Mouse (Mus musculus) hindbrain, embryonic 14.5 days (tissue): ENCODE data around the gene Uchl1. TPM values are rescaled to one million over a fixed set of nuclear protein-coding genes. Genes with fewer than 3 reads are reported as not detected.
A peak's percentile ranks its signal among the peaks of the same experiment; 100 is the strongest.

Source experiments
- ATAC-seq: fragments of 200-750 bp; cut with Nextera tagmentation; 2 replicates; pipeline ENCODE4 v1.8.0; 2017; ENCODE audit warnings: moderate number of reproducible peaks, mild to moderate bottlenecking, moderate TSS enrichment, moderate library complexity; ENCODE audit not compliant: low FRiP score
- DNase-seq: peaks from one replicate; pipeline ENCODE4 v3.0.0-alpha.2; 2015; ENCODE audit warnings: low spot score
- H3K27ac ChIP-seq: fragments of 300-500 bp; sonication (generic); 2 replicates; pipeline ENCODE4 v1.5.1; 2014; ENCODE audit warnings: mild to moderate bottlenecking, moderate library complexity
- H3K27me3 ChIP-seq: fragments of 300-500 bp; sonication (generic); 2 replicates; pipeline ENCODE4 v1.6.1; 2014; ENCODE audit warnings: mild to moderate bottlenecking, low read length, mixed read lengths; ENCODE audit not compliant: control insufficient read depth, insufficient read depth
- H3K36me3 ChIP-seq: fragments of 300-500 bp; sonication (generic); replicated peaks from 2 replicates; pipeline ENCODE4 v1.6.1; 2014; ENCODE audit not compliant: control insufficient read depth, insufficient read depth
- H3K4me1 ChIP-seq: fragments of 300-500 bp; sonication (generic); replicated peaks from 2 replicates; pipeline ENCODE4 v1.6.1; 2014; ENCODE audit warnings: antibody characterized with exemption, low read length, mixed read lengths; ENCODE audit not compliant: control insufficient read depth, insufficient read depth
- H3K4me2 ChIP-seq: fragments of 300-500 bp; sonication (generic); replicated peaks from 2 replicates; pipeline ENCODE4 v1.6.1; 2014; ENCODE audit warnings: mild to moderate bottlenecking, moderate library complexity
- H3K4me3 ChIP-seq: fragments of 300-500 bp; sonication (generic); replicated peaks from 2 replicates; pipeline ENCODE4 v1.5.1; 2014; ENCODE audit warnings: mild to moderate bottlenecking, low read length
- H3K9ac ChIP-seq: fragments of 300-500 bp; sonication (generic); 2 replicates; pipeline ENCODE4 v1.6.1; 2014
- H3K9me3 ChIP-seq: fragments of 300-500 bp; sonication (generic); 2 replicates; pipeline ENCODE4 v1.6.1; 2016; ENCODE audit warnings: low read length; ENCODE audit not compliant: control insufficient read depth
- WGBS: fragments of 180-500 bp; shearing (Covaris S2); extraction: QIAGEN DNeasy Blood & Tissue Kit; methylation state at CpG from one replicate; pipeline ENCODE4 v1.1.7; 2014; 5-methylcytosine and 5-hydroxymethylcytosine counted together
- polyA plus RNA-seq: library from polyadenylated mRNA; unstranded; fragments of >200 nt; fragmentation: Nextera tagmentation; extraction: Ambion mirVana; gene quantifications from 2 replicates; pipeline ENCODE4 v1.2.1, GENCODE M21; 2014

Uchl1 gene
- polyA plus RNA-seq, 1 experiment from 2014 or later, result 1,396 TPM

GRCm38 (mm10) chr5:66677411-66678345 is 1.8 kb downstream of the Uchl1 start:
- peak overlapping the region; percentile 71 for H3K4me3 ChIP-seq
- H3K4me1 ChIP-seq, result peaks cover 19% of the 10 kb centered on the region
- no peak overlapping the region for H3K27ac ChIP-seq
- peak overlapping the region; percentile 82 for H3K9ac ChIP-seq
- no peaks in the 10 kb centered on the region for H3K9me3 ChIP-seq
- ATAC-seq (no peak), DNase-seq (no peak)
- 60% methylated on average over 21 of the region's 21 CpGs for WGBS
- peak overlapping the region; percentile 63 for H3K4me2 ChIP-seq
- peaks cover 39% of the 10 kb centered on the region for H3K36me3 ChIP-seq
- 0 out of 2 replicates have a peak, but pooled peaks cover 3% of the 10 kb centered on the region for H3K27me3 ChIP-seq

DNA sequence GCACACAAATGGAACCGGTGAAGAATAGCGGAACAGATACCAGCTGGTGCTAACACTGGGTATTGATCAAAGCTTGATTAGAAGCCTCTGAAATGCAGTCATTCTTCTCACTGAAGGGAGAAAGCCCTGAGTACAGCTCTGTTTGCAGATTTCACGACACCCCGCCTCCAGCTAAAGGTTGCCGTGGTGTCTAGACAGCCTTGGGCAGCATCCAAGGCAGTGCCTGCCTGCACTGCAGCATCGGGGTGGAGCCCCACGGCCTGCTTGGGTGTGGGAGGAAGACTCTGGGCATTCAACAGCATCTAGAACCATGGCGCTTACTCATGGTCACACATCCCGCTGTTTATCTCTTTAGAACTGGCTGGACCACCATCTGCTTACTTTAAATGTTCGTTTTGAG is 3.3 kb downstream of the Uchl1 start:
- ATAC-seq (no peak), DNase-seq (no peak)
- Histone ChIP-seq H3K4me3 (peak overlapping the region; percentile 71), H3K4me2 (peak overlapping the region; percentile 63), H3K4me1 (peaks cover 19% of the 10 kb centered on the region), H3K9ac (peak overlapping the region; percentile 82), H3K9me3 (no peaks in the 10 kb centered on the region), H3K27me3 (no peaks in the 10 kb centered on the region), H3K36me3 (peaks cover 55% of the 10 kb centered on the region), H3K27ac (no peak overlapping the region)
- 40% methylated on average over 10 of the region's 10 CpGs for WGBS

DNA sequence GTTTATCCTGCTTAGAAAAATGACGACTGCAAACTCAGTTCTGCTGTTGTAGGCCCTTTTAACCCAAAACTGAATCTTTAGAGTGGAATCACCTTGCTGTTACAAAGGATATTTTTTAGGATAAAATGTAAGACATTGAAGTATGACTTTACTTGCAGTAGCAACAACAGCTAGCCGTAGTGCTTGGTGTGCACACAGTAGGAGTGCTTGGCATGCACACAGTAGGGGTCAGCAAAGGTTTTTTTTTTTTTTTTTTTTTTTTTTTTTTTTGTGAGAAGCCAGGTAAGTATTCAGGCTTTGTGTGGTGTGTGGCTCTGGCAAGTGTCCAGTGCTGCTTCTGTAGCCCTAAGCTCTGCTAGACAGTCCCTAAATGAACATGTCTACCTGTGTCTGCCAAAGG is 10.0 kb downstream of the Uchl1 start:
- Histone ChIP-seq H3K9me3 (no peaks in the 10 kb centered on the region), H3K4me3 (no peak overlapping the region), H3K27ac (no peak overlapping the region), H3K27me3 (no peaks in the 10 kb centered on the region), H3K4me2 (no peak overlapping the region), H3K9ac (no peak overlapping the region), H3K36me3 (peaks cover 96% of the 10 kb centered on the region), H3K4me1 (no peaks in the 10 kb centered on the region)
- no peak for ATAC-seq
- WGBS, result 90% methylated on average over 2 of the region's 2 CpGs
- no peak for DNase-seq

DNA sequence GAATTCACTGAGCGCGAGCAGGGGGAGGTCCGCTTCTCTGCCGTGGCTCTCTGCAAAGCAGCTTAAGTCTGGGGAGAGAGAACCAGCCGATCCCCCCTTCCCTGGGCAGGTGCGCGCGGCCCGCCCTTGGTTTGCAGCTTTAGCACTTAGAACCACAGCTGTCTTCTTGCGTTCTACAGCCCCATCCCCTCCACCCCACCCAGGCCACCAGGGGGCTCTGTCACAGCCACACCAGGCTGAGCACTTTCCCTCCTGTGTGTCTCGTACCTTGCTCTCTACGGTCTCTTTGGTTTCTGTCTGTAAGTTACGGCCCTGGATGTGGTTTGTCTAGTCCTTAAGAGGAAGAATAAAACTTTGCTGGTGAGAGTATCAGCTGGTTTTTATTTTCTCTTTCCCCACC is 11.0 kb downstream of the Uchl1 start:
- peaks cover 88% of the 10 kb centered on the region for H3K36me3 ChIP-seq
- H3K27me3 ChIP-seq, result no peaks in the 10 kb centered on the region
- DNase-seq, result no peak
- no peak overlapping the region for H3K27ac ChIP-seq
- ATAC-seq, result no peak
- H3K9me3 ChIP-seq, result no peaks in the 10 kb centered on the region
- no peak overlapping the region for H3K9ac ChIP-seq
- no peak overlapping the region for H3K4me2 ChIP-seq
- WGBS, result 88% methylated on average over 13 of the region's 13 CpGs
- no peaks in the 10 kb centered on the region for H3K4me1 ChIP-seq
- no peak overlapping the region for H3K4me3 ChIP-seq

- Histone ChIP-seq H3K27ac (no peak overlapping the region), H3K9ac (no peak overlapping the region), H3K27me3 (no peaks in the 10 kb centered on the region), H3K4me2 (no peak overlapping the region), H3K36me3 (peaks cover 80% of the 10 kb centered on the region), H3K9me3 (no peaks in the 10 kb centered on the region), H3K4me3 (no peak overlapping the region), H3K4me1 (no peaks in the 10 kb centered on the region)
- no peak for ATAC-seq
- no peak for DNase-seq
- WGBS, result 82% methylated on average over 9 of the region's 9 CpGs
Measured at GRCm38 (mm10) chr5:66687737-66688136, 11.8 kb downstream of the Uchl1 start.

DNA sequence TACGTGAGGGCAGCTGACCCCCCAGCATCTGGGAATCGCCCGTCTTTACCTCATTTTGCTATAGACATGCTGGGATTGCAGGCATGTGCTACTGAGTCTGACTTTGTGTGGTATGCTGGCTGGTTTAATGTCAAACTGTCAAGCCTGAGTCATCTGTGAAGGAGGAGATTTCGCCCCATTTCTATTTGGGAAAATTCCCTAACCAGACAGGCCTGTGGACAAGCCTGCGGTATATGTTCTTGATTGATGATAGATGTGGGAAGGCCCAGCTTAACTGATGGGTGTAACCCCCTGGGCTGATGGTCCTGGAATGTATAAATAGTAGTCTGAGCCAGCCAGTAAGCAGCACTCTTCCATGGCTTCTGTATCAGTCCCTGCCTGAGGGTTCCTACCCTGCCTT is 12.4 kb downstream of the Uchl1 start:
- Histone ChIP-seq H3K4me2 (no peak overlapping the region), H3K27ac (no peak overlapping the region), H3K4me3 (no peak overlapping the region), H3K27me3 (no peaks in the 10 kb centered on the region), H3K4me1 (no peaks in the 10 kb centered on the region), H3K36me3 (peaks cover 74% of the 10 kb centered on the region), H3K9me3 (no peaks in the 10 kb centered on the region), H3K9ac (no peak overlapping the region)
- ATAC-seq, result no peak
- 91% methylated on average over 5 of the region's 5 CpGs for WGBS
- no peak for DNase-seq

GRCm38 (mm10) chr5:66689796-66690195 is 13.9 kb downstream of the Uchl1 start:
- Histone ChIP-seq H3K4me2 (no peak overlapping the region), H3K4me3 (no peak overlapping the region), H3K27me3 (no peaks in the 10 kb centered on the region), H3K9ac (no peak overlapping the region), H3K27ac (no peak overlapping the region), H3K36me3 (peaks cover 59% of the 10 kb centered on the region), H3K4me1 (no peaks in the 10 kb centered on the region), H3K9me3 (no peaks in the 10 kb centered on the region)
- DNase-seq (no peak), ATAC-seq (no peak)
- 85% methylated on average over 9 of the region's 9 CpGs for WGBS

DNA sequence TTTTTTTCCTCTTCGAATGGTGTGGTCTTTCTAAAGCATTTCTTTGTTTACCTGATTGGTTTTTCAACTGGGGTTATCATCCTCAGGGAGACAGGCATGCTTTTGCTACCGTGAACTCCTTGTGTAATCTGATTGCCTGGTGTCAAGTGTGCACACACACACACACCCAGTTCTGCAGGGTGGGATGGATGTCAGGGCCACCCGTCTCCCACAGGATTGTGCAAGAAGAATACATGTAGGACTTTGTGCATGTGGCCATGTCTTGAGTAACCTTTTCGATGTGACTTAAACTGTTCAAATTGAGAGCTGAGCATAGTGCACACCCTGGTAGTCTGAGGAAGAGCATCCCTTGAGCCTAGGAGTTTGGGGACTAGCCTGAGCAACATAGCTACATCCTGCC is 17.3 kb downstream of the Uchl1 start:
- Histone ChIP-seq H3K4me2 (no peak overlapping the region), H3K4me1 (no peaks in the 10 kb centered on the region), H3K9me3 (no peaks in the 10 kb centered on the region), H3K36me3 (peaks cover 25% of the 10 kb centered on the region), H3K27ac (no peak overlapping the region), H3K4me3 (no peak overlapping the region), H3K9ac (no peak overlapping the region), H3K27me3 (no peaks in the 10 kb centered on the region)
- ATAC-seq, result no peak
- 77% methylated on average over 4 of the region's 4 CpGs for WGBS
- no peak for DNase-seq

DNA sequence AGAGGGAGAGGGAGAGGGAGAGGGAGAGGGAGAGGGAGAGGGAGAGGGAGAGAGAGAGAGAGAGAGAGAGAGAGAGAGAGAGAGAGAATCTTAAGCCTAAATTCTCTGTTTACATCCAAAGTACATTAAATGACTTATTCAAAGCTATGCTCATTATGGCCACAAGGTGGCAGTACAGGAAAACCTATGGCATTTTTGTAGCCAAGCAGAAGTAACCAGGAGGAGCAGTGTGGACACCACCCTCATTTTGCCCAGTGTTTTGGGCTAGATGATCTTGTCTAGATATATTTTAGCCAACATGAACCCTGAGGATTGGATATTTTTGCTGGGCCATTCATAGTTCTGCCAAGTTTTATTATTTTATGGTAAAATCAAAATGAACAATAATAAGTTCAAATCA is 21.2 kb downstream of the Uchl1 start:
- Histone ChIP-seq H3K9me3 (no peaks in the 10 kb centered on the region), H3K4me3 (no peak overlapping the region), H3K27me3 (no peaks in the 10 kb centered on the region), H3K9ac (no peak overlapping the region), H3K36me3 (no peaks in the 10 kb centered on the region), H3K4me2 (no peak overlapping the region), H3K4me1 (no peaks in the 10 kb centered on the region), H3K27ac (no peak overlapping the region)
- DNase-seq (peak; percentile 95), ATAC-seq (no peak)
